Mouse (Mus musculus): Measurements from ENCODE around the gene Tom1l2. TPM values are rescaled to one million over a fixed set of nuclear protein-coding genes. Genes with fewer than 3 reads are reported as not detected.

The Tom1l2 gene
- polyA plus RNA-seq (2015; fragmentation: Nextera tagmentation; extraction: Ambion mirVana): 52.8 and 61.4 TPM in 2 replicates

DNA sequence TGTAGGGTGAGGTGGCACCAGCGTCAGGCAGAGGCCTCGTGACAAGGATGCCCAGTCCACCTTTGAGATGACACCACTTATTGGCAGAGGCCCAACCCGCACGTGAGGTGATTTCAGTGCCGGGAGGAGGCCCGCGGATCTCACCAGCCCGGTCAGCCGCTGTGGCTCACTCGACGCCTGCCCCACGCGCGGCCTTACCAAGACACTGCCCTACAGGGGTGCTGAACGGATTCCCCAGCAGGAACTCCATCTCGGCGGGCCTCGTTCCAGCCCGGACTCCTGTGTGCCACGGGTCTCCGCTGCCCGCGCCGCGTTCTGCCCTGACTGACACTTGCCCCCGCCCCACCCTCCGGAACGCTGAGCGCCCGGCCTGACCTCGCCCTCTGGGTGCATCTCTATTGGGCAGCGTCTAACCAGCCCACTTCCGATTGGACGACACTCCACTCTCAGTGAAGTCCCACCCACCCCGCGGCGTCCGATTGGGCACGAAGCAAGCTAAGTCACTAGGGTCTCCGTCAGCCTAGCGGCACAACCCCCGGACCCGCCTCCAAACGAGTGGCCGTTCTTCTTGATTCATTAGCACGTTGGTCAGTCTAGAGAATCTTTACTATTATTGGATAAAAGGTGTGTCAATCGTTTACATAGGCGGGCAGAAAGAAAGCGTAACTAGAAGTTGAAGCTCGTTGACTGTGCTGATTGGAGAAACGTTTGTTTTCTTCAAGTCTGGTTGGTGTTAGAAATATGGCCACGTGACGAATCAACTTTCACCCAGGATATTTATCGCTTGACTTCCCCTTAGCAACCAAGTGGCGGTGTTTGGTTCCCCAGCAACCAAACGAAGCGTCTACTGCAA is at the start of gene Tom1l2, which contains the start of gene Drc3:
Tom1l2 (minus strand) TSS at position 347 of the 853 bp plus-strand sequence.
Drc3 (plus strand) TSS at position 771 of the 853 bp plus-strand sequence.
- ATAC-seq (ENCODE audit: low read depth): peak; percentile 100
- H3K36me3 ChIP-seq: no peaks in the 10 kb centered on the region
- peak within 1 kb of the TSS; percentile 75 for H3K27ac ChIP-seq (replicated peaks)
- peak within 1 kb of the TSS; percentile 88 for H3K9ac ChIP-seq
- H3K9me3 ChIP-seq: no peaks in the 10 kb centered on the region
- peak within 1 kb of the TSS; percentile 97 for H3K4me2 ChIP-seq
- no peaks in the 10 kb centered on the region for H3K27me3 ChIP-seq
- peak within 1 kb of the TSS; percentile 84 for H3K4me3 ChIP-seq
- under 1% methylated on average over 57 of the region's 57 CpGs for WGBS
- H3K4me1 ChIP-seq (replicated peaks): peaks cover 32% of the 10 kb centered on the region

DNA sequence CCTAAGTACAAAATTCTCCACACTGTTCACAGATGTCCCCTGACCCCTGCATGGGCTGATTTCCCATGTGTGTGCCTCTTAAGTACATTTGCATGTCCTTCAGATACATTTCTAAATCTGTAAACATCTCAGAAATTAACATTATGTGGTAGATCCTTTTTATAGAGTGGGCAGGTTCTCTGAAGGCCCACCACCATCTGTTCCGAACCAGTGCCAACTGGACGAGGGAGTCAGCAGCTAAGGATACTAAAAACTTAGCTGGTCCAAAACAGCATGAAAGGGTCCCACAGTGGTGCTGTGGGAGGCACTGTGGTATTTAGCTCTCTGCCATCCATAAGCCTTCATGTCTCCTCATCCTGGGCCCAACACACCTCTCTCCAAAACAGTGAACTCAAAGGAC is 44.5 kb upstream of the Tom1l2 start:
- no peaks in the 10 kb centered on the region for H3K9me3 ChIP-seq
- WGBS: 88% methylated on average over 2 of the region's 2 CpGs
- ATAC-seq (ENCODE audit: low read depth): no peak

DNA sequence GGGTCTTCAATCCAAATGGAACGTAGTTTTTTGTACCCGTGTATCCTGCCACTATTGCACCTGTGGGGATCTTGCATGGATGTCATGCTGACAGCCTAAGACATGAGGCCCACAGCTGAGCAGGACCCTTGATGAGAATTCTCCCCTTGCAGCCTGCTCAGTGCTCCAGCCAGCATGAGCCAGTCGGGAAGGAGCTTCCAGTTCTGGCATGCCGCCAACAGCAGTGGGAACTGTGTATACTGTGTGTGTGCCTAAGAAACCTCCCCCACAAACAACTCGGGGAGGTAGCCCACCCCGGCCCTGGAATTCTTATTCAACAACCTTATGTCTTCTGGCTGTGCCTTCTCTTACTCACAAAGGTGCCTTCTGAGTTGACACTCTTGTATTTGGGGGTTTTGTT is 43.8 kb upstream of the Tom1l2 start:
- H3K4me1 ChIP-seq (replicated peaks): 0 out of 2 replicates have a peak, but pooled peaks cover 11% of the 10 kb centered on the region
- no peaks in the 10 kb centered on the region for H3K27me3 ChIP-seq
- peaks cover 23% of the 10 kb centered on the region for H3K36me3 ChIP-seq
- H3K4me3 ChIP-seq: no peak overlapping the region
- peak; percentile 65; the same call in 1 of the 2 replicates for ATAC-seq (ENCODE audit: low read depth)
- H3K4me2 ChIP-seq: no peak overlapping the region
- H3K9me3 ChIP-seq: no peaks in the 10 kb centered on the region
- 68% methylated on average over 6 of the region's 6 CpGs for WGBS
- no peak overlapping the region for H3K9ac ChIP-seq
- no peak overlapping the region for H3K27ac ChIP-seq (replicated peaks)

More for the DNA sequence above, 44.5 kb upstream of the Tom1l2 start:
- 0 out of 2 replicates have a peak, but pooled peaks cover 11% of the 10 kb centered on the region for H3K4me1 ChIP-seq (replicated peaks)
- no peak overlapping the region for H3K4me2 ChIP-seq
- no peak overlapping the region for H3K27ac ChIP-seq (replicated peaks)
- H3K4me3 ChIP-seq: no peak overlapping the region
- H3K27me3 ChIP-seq: no peaks in the 10 kb centered on the region
- peaks cover 29% of the 10 kb centered on the region for H3K36me3 ChIP-seq
- no peak overlapping the region for H3K9ac ChIP-seq

DNA sequence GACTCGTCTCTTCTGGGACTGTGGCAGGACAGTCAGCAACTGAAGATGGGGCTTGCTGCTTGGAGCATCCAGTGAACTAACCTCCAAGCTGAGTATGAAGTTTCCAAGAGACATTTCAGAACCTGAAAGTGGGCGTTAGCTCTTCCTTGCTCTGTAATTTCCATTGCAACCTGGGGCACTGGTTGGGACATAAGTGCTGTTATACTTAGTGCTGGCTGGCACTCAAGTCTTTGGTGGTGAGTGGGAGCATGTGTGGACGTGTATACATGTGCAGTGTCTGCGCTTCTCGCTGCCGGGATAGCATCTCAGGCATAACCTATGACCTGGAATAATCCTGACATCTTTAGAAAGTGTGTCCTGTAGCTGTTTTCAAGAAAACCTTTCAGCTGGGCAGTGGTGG is 38.6 kb upstream of the Tom1l2 start:
- ATAC-seq (ENCODE audit: low read depth): no peak

DNA sequence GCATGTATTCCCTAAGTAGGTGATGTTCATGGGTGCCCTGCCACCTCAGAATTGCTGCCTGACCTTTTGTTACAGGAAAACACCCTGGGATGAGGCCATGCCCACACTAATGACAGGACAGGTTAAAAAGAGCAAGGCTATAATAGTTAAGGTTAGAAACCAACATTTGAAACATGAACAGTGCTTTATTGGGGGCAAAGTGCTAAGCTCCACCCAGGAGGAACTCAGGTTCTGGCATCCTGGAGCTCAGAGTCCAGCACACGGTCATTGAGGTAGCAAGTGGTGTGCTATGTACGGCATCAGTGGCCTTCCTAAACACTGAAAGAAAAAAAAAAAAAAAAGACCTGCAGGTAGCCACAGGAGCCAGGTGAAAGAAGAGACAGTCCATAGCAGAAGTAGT is 35.2 kb upstream of the Tom1l2 start:
- Histone ChIP-seq H3K9me3 (no peaks in the 10 kb centered on the region), H3K27me3 (no peaks in the 10 kb centered on the region), H3K36me3 (no peaks in the 10 kb centered on the region), H3K4me2 (no peak overlapping the region), H3K4me1 (replicated peaks) (peaks cover 24% of the 10 kb centered on the region), H3K9ac (no peak overlapping the region), H3K27ac (replicated peaks) (no peak overlapping the region), H3K4me3 (no peak overlapping the region)
- 87% methylated on average over 2 of the region's 2 CpGs for WGBS
- ATAC-seq (ENCODE audit: low read depth): no peak

More for the DNA sequence above, 38.6 kb upstream of the Tom1l2 start:
- no peak overlapping the region for H3K9ac ChIP-seq
- no peak overlapping the region for H3K27ac ChIP-seq (replicated peaks)
- WGBS: 84% methylated on average over 6 of the region's 6 CpGs
- H3K9me3 ChIP-seq: no peaks in the 10 kb centered on the region
- H3K4me2 ChIP-seq: no peak overlapping the region
- H3K4me1 ChIP-seq (replicated peaks): 0 out of 2 replicates have a peak, but pooled peaks cover 4% of the 10 kb centered on the region
- no peak overlapping the region for H3K4me3 ChIP-seq
- H3K36me3 ChIP-seq: no peaks in the 10 kb centered on the region
- H3K27me3 ChIP-seq: no peaks in the 10 kb centered on the region

DNA sequence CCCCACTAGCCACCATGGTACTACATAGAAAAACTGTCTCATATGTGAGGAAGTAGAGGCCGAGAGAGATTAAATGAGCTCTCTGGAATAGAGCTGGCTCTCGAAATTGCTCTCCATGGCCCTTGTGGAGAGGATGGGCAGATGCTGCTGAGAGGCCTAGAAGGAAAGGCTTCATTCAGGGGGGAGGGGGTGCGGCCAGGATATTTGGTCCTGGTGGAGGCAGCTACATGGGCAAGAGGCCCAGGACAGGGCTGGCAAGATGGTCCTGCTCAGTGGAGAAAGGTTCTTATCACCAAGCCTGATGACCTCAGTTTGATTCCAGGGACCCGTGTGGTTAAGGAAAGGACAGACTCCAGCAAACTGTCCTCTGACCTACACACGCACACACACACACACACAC is 33.2 kb upstream of the Tom1l2 start:
- 0 out of 2 replicates have a peak overlapping the region, but pooled peaks have one; percentile 2 for H3K9ac ChIP-seq
- ATAC-seq (ENCODE audit: low read depth): no peak
- H3K36me3 ChIP-seq: no peaks in the 10 kb centered on the region
- H3K4me3 ChIP-seq: no peak overlapping the region
- peaks cover 24% of the 10 kb centered on the region for H3K4me1 ChIP-seq (replicated peaks)
- H3K9me3 ChIP-seq: no peaks in the 10 kb centered on the region
- no peak overlapping the region for H3K4me2 ChIP-seq
- peak overlapping the region; percentile 95 for H3K27ac ChIP-seq (replicated peaks)
- H3K27me3 ChIP-seq: no peaks in the 10 kb centered on the region
- 63% methylated on average over 5 of the region's 5 CpGs for WGBS

DNA sequence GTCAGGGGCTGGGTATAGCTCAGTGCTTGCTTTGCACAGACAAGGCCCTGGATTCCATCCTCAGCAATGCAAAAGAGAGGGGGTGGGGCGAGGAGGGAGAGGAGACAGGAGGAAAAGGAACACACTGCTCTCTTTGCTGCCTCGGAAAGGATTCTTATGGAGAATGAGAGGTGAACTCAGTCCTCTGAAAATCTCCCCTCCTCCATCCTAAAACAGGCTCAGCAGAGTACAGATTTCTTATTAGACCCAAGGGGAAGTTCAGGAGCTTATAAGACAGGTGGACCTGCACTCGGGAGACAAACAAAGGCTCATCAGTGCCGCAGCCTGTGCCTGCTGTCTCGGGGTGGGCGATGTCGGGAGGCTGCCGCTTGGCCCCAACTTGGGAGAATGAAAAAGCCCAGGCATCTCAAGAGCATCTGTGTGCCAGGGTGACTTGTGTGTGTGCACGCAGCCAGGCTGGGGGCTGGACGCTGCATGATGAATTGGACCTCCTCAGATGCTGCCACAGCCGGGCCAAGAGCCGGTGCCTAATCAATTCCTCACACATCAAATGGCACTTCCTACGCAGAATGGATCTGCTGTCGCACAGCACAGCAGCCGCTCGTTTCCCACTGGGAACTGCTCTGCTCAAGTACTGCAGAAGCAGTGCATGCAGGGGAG is 32.2 kb upstream of the Tom1l2 start:
- H3K9ac ChIP-seq: peak overlapping the region; percentile 65
- H3K4me2 ChIP-seq: peak overlapping the region; percentile 49
- H3K4me3 ChIP-seq: peak overlapping the region; percentile 19
- H3K4me1 ChIP-seq (replicated peaks): peaks cover 24% of the 10 kb centered on the region
- peak; percentile 89 for ATAC-seq (ENCODE audit: low read depth)
- H3K9me3 ChIP-seq: no peaks in the 10 kb centered on the region
- H3K27ac ChIP-seq (replicated peaks): peak overlapping the region; percentile 95
- 2% methylated on average over 16 of the region's 16 CpGs for WGBS
- no peaks in the 10 kb centered on the region for H3K27me3 ChIP-seq
- no peaks in the 10 kb centered on the region for H3K36me3 ChIP-seq

DNA sequence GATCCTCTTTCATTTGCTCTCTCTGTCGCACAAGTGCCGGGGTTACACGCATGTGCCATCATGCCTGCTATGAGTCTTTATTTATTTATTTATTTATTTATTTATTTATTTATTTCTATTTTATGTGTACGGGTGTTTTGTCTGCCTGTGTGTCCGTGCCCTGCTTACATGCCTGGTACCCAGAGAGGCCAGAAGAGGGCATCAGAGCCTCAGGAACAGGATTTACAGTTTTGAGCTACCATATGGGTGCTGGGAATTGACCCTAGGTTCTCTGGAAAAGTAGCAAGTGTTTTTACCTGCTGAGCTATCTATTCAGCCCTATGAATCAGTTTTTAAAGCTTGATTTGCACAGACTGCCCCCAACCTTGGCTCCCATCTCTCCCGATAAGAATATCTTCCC is 30.8 kb upstream of the Tom1l2 start:
- Histone ChIP-seq H3K4me3 (no peak overlapping the region), H3K4me2 (no peak overlapping the region), H3K9me3 (no peaks in the 10 kb centered on the region), H3K27me3 (no peaks in the 10 kb centered on the region), H3K27ac (replicated peaks) (no peak overlapping the region), H3K4me1 (replicated peaks) (peaks cover 24% of the 10 kb centered on the region), H3K36me3 (no peaks in the 10 kb centered on the region), H3K9ac (no peak overlapping the region)
- no peak for ATAC-seq (ENCODE audit: low read depth)
- WGBS: 92% methylated on average over 6 of the region's 6 CpGs

DNA sequence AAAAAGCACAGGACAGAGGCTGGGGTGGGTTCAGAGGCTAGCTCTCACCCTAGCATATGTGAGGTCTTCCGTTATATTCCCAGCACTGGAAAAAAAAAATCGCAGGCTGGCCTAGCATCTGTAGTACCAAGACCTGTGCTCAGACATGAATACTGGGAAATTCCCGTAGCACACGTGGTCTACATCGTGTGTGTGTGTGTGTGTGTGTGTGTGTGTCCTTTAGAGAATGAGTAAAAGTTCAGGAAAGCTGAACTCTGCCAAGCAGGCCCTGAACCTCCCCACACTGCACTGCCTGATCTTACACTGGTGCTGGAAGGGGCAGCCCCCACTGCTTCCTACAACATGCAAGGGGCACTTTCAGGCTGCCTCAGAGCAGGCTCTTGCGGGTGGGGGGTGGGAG is 21.8 kb upstream of the Tom1l2 start:
- Histone ChIP-seq H3K9ac (no peak overlapping the region), H3K27ac (replicated peaks) (no peak overlapping the region), H3K36me3 (no peaks in the 10 kb centered on the region), H3K4me3 (no peak overlapping the region), H3K9me3 (no peaks in the 10 kb centered on the region), H3K4me2 (no peak overlapping the region), H3K27me3 (no peaks in the 10 kb centered on the region), H3K4me1 (replicated peaks) (no peaks in the 10 kb centered on the region)
- 74% methylated on average over 6 of the region's 6 CpGs for whole genome bisulfite sequencing
- ATAC-seq (ENCODE audit: low read depth): no peak

DNA sequence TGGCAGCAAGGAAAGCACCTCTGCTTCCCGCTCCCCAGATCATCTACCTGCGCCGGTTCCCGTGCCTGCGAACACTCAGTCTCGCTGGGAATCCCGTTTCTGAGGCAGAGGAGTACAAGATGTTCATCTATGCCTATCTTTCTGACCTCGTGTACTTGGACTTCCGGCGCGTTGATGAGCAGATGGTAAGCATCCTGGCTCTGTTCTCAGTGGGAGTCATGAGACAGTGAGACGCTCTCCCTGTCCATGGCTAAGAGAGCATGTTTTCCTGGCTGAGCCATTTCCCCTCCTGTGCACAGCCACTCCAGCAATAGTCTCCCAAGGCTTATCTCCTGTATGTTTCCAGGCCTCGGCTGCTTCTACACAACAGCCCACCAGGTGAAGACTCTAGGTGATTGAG is 17.7 kb upstream of the Tom1l2 start:
- no peaks in the 10 kb centered on the region for H3K9me3 ChIP-seq
- no peak overlapping the region for H3K4me2 ChIP-seq
- no peak for ATAC-seq (ENCODE audit: low read depth)
- H3K27ac ChIP-seq (replicated peaks): no peak overlapping the region
- H3K36me3 ChIP-seq: no peaks in the 10 kb centered on the region
- peaks cover 4% of the 10 kb centered on the region; the same call in 1 of the 2 replicates for H3K4me1 ChIP-seq (replicated peaks)
- no peak overlapping the region for H3K4me3 ChIP-seq
- WGBS: 90% methylated on average over 13 of the region's 13 CpGs
- H3K27me3 ChIP-seq: no peaks in the 10 kb centered on the region
- no peak overlapping the region for H3K9ac ChIP-seq

DNA sequence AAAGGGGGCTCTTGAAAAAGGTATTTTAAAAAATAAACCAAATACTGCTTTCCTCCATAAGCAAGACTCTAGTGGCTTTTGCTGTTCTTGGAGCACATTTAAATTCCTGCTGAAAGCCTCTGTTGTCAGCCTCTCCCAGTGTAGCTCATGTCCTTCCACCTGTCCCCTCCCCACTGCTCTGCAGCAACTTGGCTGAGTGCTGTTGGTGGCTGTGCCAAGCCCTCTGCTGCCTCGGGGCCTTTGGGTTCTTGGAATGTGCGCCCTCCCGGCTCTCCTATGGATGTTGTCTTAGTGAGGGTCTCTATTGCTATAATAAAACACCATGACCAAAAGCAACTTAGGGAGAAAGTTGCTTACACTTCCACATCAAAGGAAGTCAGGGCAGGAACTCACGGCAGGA is 16.7 kb upstream of the Tom1l2 start:
- H3K4me2 ChIP-seq: no peak overlapping the region
- ATAC-seq (ENCODE audit: low read depth): no peak
- H3K36me3 ChIP-seq: no peaks in the 10 kb centered on the region
- no peak overlapping the region for H3K9ac ChIP-seq
- H3K27me3 ChIP-seq: no peaks in the 10 kb centered on the region
- 33% methylated on average over 4 of the region's 4 CpGs for WGBS
- peaks cover 4% of the 10 kb centered on the region; the same call in 1 of the 2 replicates for H3K4me1 ChIP-seq (replicated peaks)
- no peak overlapping the region for H3K27ac ChIP-seq (replicated peaks)
- no peaks in the 10 kb centered on the region for H3K9me3 ChIP-seq
- H3K4me3 ChIP-seq: no peak overlapping the region

DNA sequence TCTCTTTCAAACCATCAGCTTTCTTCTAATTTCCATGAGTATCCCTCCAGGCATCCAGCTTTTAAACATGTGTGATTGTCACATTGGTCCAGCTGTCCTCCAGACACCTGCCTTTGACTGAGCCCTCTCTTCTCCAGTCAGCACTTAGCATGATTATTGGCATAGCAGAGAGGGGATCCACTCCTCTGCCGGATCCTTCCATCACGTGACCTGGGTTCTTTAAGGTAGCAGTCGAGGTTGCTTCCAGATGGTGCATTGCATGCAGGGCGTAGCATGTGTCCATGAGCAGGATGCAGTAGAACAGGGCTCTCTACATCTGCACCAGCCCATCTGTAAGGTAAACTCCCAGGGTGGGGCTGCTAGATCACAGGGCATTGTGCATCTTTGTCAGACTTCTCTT is 16.2 kb upstream of the Tom1l2 start:
- Histone ChIP-seq H3K27me3 (no peaks in the 10 kb centered on the region), H3K4me3 (no peak overlapping the region), H3K9me3 (no peaks in the 10 kb centered on the region), H3K9ac (no peak overlapping the region), H3K36me3 (no peaks in the 10 kb centered on the region), H3K4me1 (replicated peaks) (peaks cover 4% of the 10 kb centered on the region; the same call in 1 of the 2 replicates), H3K4me2 (no peak overlapping the region), H3K27ac (replicated peaks) (no peak overlapping the region)
- ATAC-seq (ENCODE audit: low read depth): no peak
- 63% methylated on average over 4 of the region's 4 CpGs for WGBS
